Mouse (Mus musculus): ENCODE results near the gene Rpl22l1. TPM values are rescaled to one million over a fixed set of nuclear protein-coding genes. Genes with fewer than 3 reads are reported as not detected.
"Not testable (repeated sequence)": the region's sequence is repeated elsewhere in the genome, so short reads cannot be mapped to it uniquely, and the experiment has no call there.

Gene Rpl22l1
- polyA plus RNA-seq (2014; fragmentation: Nextera tagmentation; extraction: Ambion mirVana), result 389 and 419 TPM in 2 replicates

DNA sequence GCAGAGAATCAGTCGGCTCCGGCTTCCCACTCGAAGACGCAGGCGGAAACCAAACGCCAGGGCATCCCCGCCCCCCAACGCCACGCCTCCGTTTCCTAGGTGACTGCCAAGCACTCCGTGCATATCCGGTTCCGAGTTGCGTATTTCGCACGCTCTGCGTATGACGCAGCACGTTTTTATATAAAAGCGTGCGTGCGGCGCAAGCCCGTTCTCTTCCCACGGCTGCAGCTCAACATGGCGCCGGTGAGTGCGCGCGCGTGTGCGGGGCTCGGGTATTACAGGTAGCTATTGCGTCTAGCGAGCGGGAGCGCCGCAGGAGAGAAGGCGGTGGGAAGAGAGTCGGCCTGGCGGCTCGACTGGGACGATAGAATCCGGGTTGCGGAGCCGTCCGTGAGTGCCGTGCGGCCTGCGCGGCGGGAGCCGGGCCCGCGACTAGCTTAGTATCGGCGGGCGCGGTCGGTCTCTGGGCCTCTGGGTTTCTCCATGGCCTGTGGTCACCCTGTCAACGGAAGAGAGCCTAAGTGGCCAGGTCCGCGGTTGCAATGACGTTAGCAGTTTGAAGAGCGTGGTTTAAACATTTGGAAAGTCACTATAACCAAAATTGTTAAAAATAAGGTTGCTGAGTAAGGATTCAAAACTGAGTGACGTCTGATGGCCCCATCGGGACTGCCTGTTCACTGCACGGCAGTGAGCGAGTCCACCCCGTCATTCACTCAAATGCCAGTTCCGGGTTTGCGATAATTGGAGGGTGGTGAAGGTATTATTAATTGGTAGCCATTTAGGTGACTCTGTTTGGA is at the start of gene Rpl22l1:
Gene Rpl22l1 (plus strand): TSS at position 136 of the 797 bp plus-strand sequence.
- WGBS, result under 1% methylated on average over 72 of the region's 72 CpGs
- H3K36me3 ChIP-seq (ENCODE audit: control insufficient read depth, insufficient read depth, low read length), result peaks cover 4% of the 10 kb centered on the region; the same call in 1 of the 2 replicates
- peaks cover 7% of the 10 kb centered on the region for H3K4me1 ChIP-seq (ENCODE audit: control insufficient read depth, insufficient read depth, low read length)

DNA sequence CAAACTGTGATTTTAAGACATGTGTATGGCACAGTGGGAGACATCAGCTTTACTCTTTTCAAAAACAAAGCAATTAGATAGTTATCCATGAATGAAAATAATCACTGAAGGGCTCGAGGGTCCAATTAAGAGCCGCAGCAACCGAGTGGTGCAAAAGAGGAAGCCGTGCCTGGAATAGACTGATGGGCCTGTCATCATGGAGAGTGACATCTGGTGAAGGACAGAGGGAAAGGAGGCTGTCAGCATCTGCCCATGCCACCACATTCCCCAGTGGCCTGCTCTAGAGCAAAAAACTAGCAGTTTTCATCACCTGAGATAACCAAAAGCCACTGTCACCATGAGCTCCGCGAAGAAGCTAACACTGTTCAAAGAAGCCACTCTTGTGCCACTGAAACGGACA is 49.8 kb upstream of the Rpl22l1 start:
- WGBS, result 82% methylated on average over 7 of the region's 7 CpGs
- no peaks in the 10 kb centered on the region for H3K36me3 ChIP-seq (ENCODE audit: control insufficient read depth, insufficient read depth, low read length)
- no peak overlapping the region for H3K9ac ChIP-seq (ENCODE audit: low read length)
- H3K4me2 ChIP-seq, result no peak overlapping the region
- no peak overlapping the region for H3K4me3 ChIP-seq (ENCODE audit: low read depth, low read length)
- H3K27me3 ChIP-seq (ENCODE audit: control insufficient read depth, insufficient read depth, low read length), result no peaks in the 10 kb centered on the region
- peak; percentile 39 for DNase-seq (ENCODE audit: low spot score, missing footprints)
- H3K9me3 ChIP-seq (ENCODE audit: control insufficient read depth, low read length), result no peaks in the 10 kb centered on the region
- no peak for ATAC-seq (ENCODE audit: low FRiP score)
- no peaks in the 10 kb centered on the region for H3K4me1 ChIP-seq (ENCODE audit: control insufficient read depth, insufficient read depth, low read length)
- H3K27ac ChIP-seq (ENCODE audit: low read depth, low read length), result no peak overlapping the region

More for the DNA sequence above, at the start of gene Rpl22l1:
- ATAC-seq (ENCODE audit: low FRiP score) (peak; percentile 99), DNase-seq (ENCODE audit: low spot score, missing footprints) (peak; percentile 100)
- Histone ChIP-seq H3K27ac (ENCODE audit: low read depth, low read length) (no peak within 1 kb of the TSS), H3K27me3 (ENCODE audit: control insufficient read depth, insufficient read depth, low read length) (no peaks in the 10 kb centered on the region), H3K9me3 (ENCODE audit: control insufficient read depth, low read length) (no peaks in the 10 kb centered on the region), H3K9ac (ENCODE audit: low read length) (peak within 1 kb of the TSS; percentile 87), H3K4me3 (ENCODE audit: low read depth, low read length) (peak within 1 kb of the TSS; percentile 86), H3K4me2 (peak within 1 kb of the TSS; percentile 56)

- 86% methylated on average over 8 of the region's 8 CpGs for WGBS
- DNase-seq (ENCODE audit: low spot score, missing footprints) (peak; percentile 19), ATAC-seq (ENCODE audit: low FRiP score) (no peak)
- H3K27ac ChIP-seq (ENCODE audit: low read depth, low read length), result no peak overlapping the region
- no peak overlapping the region for H3K4me3 ChIP-seq (ENCODE audit: low read depth, low read length)
- no peak overlapping the region for H3K9ac ChIP-seq (ENCODE audit: low read length)
- no peaks in the 10 kb centered on the region for H3K36me3 ChIP-seq (ENCODE audit: control insufficient read depth, insufficient read depth, low read length)
- H3K27me3 ChIP-seq (ENCODE audit: control insufficient read depth, insufficient read depth, low read length), result no peaks in the 10 kb centered on the region
- H3K4me2 ChIP-seq, result no peak overlapping the region
- H3K4me1 ChIP-seq (ENCODE audit: control insufficient read depth, insufficient read depth, low read length), result no peaks in the 10 kb centered on the region
- H3K9me3 ChIP-seq (ENCODE audit: control insufficient read depth, low read length), result no peaks in the 10 kb centered on the region
Measured at GRCm38 (mm10) chr3:28761225-28761789, 43.9 kb upstream of the Rpl22l1 start.

DNA sequence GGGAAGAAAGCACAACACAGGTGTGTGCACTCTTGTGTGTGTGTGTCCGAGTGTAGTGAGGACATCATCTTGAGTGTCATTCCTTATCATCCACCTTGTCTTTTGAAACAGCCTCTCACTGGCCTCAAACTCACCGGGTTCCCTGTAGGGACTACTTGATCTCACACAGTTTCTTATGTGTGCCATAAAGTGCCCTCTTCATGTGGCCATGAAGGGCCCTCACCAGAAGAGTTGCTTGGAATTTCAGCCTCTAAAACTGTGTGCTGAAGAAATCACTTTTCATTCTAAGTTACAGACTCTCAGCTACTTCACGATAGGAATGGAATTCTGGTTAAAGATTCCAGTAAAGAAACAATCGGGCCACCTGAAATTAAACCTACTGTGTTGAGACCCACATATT is 38.3 kb upstream of the Rpl22l1 start:
- H3K36me3 ChIP-seq (ENCODE audit: control insufficient read depth, insufficient read depth, low read length), result no peaks in the 10 kb centered on the region
- ATAC-seq (ENCODE audit: low FRiP score), result no peak
- no peak overlapping the region for H3K9ac ChIP-seq (ENCODE audit: low read length)
- H3K27me3 ChIP-seq (ENCODE audit: control insufficient read depth, insufficient read depth, low read length), result no peaks in the 10 kb centered on the region
- H3K27ac ChIP-seq (ENCODE audit: low read depth, low read length), result no peak overlapping the region
- no peak overlapping the region for H3K4me3 ChIP-seq (ENCODE audit: low read depth, low read length)
- H3K9me3 ChIP-seq (ENCODE audit: control insufficient read depth, low read length), result no peaks in the 10 kb centered on the region
- 92% methylated on average over 4 of the region's 4 CpGs for WGBS
- no peak for DNase-seq (ENCODE audit: low spot score, missing footprints)
- H3K4me1 ChIP-seq (ENCODE audit: control insufficient read depth, insufficient read depth, low read length), result no peaks in the 10 kb centered on the region
- H3K4me2 ChIP-seq, result no peak overlapping the region

GRCm38 (mm10) chr3:28768222-28768621 is 37.0 kb upstream of the Rpl22l1 start:
- Histone ChIP-seq H3K36me3 (ENCODE audit: control insufficient read depth, insufficient read depth, low read length) (no peaks in the 10 kb centered on the region), H3K27ac (ENCODE audit: low read depth, low read length) (no peak overlapping the region), H3K4me1 (ENCODE audit: control insufficient read depth, insufficient read depth, low read length) (no peaks in the 10 kb centered on the region), H3K27me3 (ENCODE audit: control insufficient read depth, insufficient read depth, low read length) (no peaks in the 10 kb centered on the region), H3K4me2 (no peak overlapping the region), H3K9ac (ENCODE audit: low read length) (no peak overlapping the region), H3K9me3 (ENCODE audit: control insufficient read depth, low read length) (no peaks in the 10 kb centered on the region), H3K4me3 (ENCODE audit: low read depth, low read length) (no peak overlapping the region)
- 78% methylated on average over 3 of the region's 3 CpGs for WGBS
- ATAC-seq (ENCODE audit: low FRiP score) (no peak), DNase-seq (ENCODE audit: low spot score, missing footprints) (no peak)

GRCm38 (mm10) chr3:28772919-28773318 is 32.3 kb upstream of the Rpl22l1 start:
- H3K27me3 ChIP-seq (ENCODE audit: control insufficient read depth, insufficient read depth, low read length); ATAC-seq (ENCODE audit: low FRiP score); H3K9ac ChIP-seq (ENCODE audit: low read length); DNase-seq (ENCODE audit: low spot score, missing footprints); H3K4me2 ChIP-seq; H3K27ac ChIP-seq (ENCODE audit: low read depth, low read length); H3K4me1 ChIP-seq (ENCODE audit: control insufficient read depth, insufficient read depth, low read length); H3K9me3 ChIP-seq (ENCODE audit: control insufficient read depth, low read length); H3K4me3 ChIP-seq (ENCODE audit: low read depth, low read length); H3K36me3 ChIP-seq (ENCODE audit: control insufficient read depth, insufficient read depth, low read length): not testable (repeated sequence)
- WGBS, result 67% methylated on average over 4 of the region's 4 CpGs

DNA sequence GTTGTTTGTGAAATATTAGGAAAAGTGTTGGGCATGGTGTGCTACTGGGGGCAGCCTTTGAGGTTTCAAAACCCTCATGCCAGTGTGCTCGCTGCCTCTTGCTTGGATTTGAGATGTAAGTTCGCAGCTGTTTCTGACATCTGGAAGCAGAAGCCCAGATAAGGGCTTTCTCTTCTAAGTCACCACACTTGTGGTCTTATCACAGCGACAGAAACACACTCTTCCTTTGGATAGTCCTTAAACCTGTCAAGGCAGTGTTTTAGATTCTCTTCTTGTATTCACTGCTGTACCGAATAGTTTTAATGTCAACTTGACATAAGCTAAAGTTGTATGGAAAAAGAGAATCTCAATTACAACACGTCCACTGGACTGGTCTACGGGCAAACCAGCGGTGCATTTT is 29.9 kb upstream of the Rpl22l1 start:
- Histone ChIP-seq H3K36me3 (ENCODE audit: control insufficient read depth, insufficient read depth, low read length) (no peaks in the 10 kb centered on the region), H3K9ac (ENCODE audit: low read length) (no peak overlapping the region), H3K4me2 (no peak overlapping the region), H3K27me3 (ENCODE audit: control insufficient read depth, insufficient read depth, low read length) (no peaks in the 10 kb centered on the region), H3K4me1 (ENCODE audit: control insufficient read depth, insufficient read depth, low read length) (no peaks in the 10 kb centered on the region), H3K4me3 (ENCODE audit: low read depth, low read length) (no peak overlapping the region), H3K27ac (ENCODE audit: low read depth, low read length) (no peak overlapping the region), H3K9me3 (ENCODE audit: control insufficient read depth, low read length) (no peaks in the 10 kb centered on the region)
- no peak for DNase-seq (ENCODE audit: low spot score, missing footprints)
- ATAC-seq (ENCODE audit: low FRiP score), result no peak
- 92% methylated on average over 7 of the region's 7 CpGs for WGBS

GRCm38 (mm10) chr3:28775958-28776357 is 29.3 kb upstream of the Rpl22l1 start:
- 87% methylated on average over 1 of the region's 1 CpGs for WGBS
- ATAC-seq (ENCODE audit: low FRiP score), result no peak

DNA sequence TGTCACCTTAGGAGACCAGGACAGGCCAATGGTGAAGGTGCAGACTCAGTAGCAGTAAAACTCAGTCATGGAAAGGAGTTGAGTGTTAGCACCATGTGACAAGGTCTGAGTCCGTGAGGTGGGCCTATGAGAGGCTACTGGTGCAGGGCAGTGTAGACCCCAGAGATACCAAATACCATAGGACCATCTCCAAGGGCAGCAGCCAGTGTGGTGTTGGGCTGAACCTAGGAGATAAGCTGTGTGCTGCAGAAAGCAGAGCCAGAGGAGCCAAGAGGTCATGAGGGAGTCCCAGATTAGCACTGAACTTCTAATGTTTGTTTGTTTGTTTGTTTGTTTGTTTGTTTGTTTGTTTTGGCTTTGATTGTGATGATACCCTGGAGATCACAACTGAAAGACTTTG is 28.7 kb upstream of the Rpl22l1 start:
- ATAC-seq (ENCODE audit: low FRiP score) (no peak), DNase-seq (ENCODE audit: low spot score, missing footprints) (no peak)
- H3K36me3 ChIP-seq (ENCODE audit: control insufficient read depth, insufficient read depth, low read length), result no peaks in the 10 kb centered on the region
- no peak overlapping the region for H3K4me3 ChIP-seq (ENCODE audit: low read depth, low read length)
- H3K4me2 ChIP-seq, result no peak overlapping the region
- H3K27ac ChIP-seq (ENCODE audit: low read depth, low read length), result no peak overlapping the region
- H3K4me1 ChIP-seq (ENCODE audit: control insufficient read depth, insufficient read depth, low read length), result no peaks in the 10 kb centered on the region
- WGBS, result 76% methylated on average over 1 of the region's 1 CpGs
- H3K27me3 ChIP-seq (ENCODE audit: control insufficient read depth, insufficient read depth, low read length), result peaks cover 4% of the 10 kb centered on the region; the same call in 1 of the 2 replicates
- H3K9me3 ChIP-seq (ENCODE audit: control insufficient read depth, low read length), result no peaks in the 10 kb centered on the region; the same call in 1 of the 2 replicates
- H3K9ac ChIP-seq (ENCODE audit: low read length), result no peak overlapping the region

More at GRCm38 (mm10) chr3:28775958-28776357, 29.3 kb upstream of the Rpl22l1 start:
- H3K9ac ChIP-seq (ENCODE audit: low read length), result no peak overlapping the region
- DNase-seq (ENCODE audit: low spot score, missing footprints), result no peak
- no peak overlapping the region for H3K4me2 ChIP-seq
- no peak overlapping the region for H3K27ac ChIP-seq (ENCODE audit: low read depth, low read length)
- peaks cover 4% of the 10 kb centered on the region; the same call in 1 of the 2 replicates for H3K27me3 ChIP-seq (ENCODE audit: control insufficient read depth, insufficient read depth, low read length)
- no peaks in the 10 kb centered on the region for H3K36me3 ChIP-seq (ENCODE audit: control insufficient read depth, insufficient read depth, low read length)
- H3K9me3 ChIP-seq (ENCODE audit: control insufficient read depth, low read length), result no peaks in the 10 kb centered on the region; the same call in 1 of the 2 replicates
- H3K4me3 ChIP-seq (ENCODE audit: low read depth, low read length), result no peak overlapping the region
- no peaks in the 10 kb centered on the region for H3K4me1 ChIP-seq (ENCODE audit: control insufficient read depth, insufficient read depth, low read length)
